Mouse (Mus musculus) lung, postnatal 0 days (tissue): ENCODE measurements around the gene Gsta3.

Experiments
- CTCF ChIP-seq: IDR thresholded peaks from 2 replicates; pipeline ENCODE4 v1.5.1; 2016; ENCODE audit warnings: antibody characterized with exemption, mild to moderate bottlenecking
- EP300 ChIP-seq: IDR thresholded peaks from 2 replicates; pipeline ENCODE4 v1.6.1; 2016; ENCODE audit warnings: antibody characterized with exemption, mild to moderate bottlenecking, control low read depth

DNA sequence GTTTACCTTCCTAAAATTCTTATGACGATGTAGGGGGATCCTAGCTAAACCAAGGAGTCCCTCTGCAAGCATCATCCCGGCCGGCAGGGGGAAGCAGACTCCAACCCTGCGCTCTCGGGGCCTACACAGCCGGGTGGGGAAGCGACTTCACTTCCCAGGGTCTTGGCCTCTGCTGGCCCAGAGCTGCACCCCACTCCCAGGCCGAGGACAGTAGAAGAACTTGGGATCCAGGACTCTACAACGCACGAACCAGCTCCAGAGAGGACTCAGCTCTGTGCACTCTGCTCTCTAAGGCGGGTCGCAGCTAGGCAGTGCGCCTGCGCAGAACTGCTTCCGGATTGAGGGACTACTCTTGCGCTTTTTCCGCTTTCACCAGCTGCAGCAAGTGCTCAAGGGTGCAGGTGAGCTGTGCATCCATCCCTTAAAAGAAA, 21.9 kb upstream of the Gsta3 start, which contains the start of gene Tmem14a:
- TF ChIP-seq CTCF (peak; percentile 97), EP300 (no peak)
